Mouse (Mus musculus): ENCODE results near the gene Pappa2. TPM values are rescaled to one million over a fixed set of nuclear protein-coding genes. Genes with fewer than 3 reads are reported as not detected.

Pappa2 gene
- polyA plus RNA-seq, 1 experiment from 2014 or later, result 0.49 TPM

- no peak for DNase-seq (ENCODE audit: low spot score)
Measured at GRCm38 (mm10) chr1:158770036-158770655, 210.1 kb downstream of the Pappa2 start.

- no peak for DNase-seq (ENCODE audit: low spot score)
Measured at GRCm38 (mm10) chr1:158765842-158766241, 214.4 kb downstream of the Pappa2 start.

- no peak for DNase-seq (ENCODE audit: low spot score)
Measured at GRCm38 (mm10) chr1:158764727-158765126, 215.6 kb downstream of the Pappa2 start.

- DNase-seq (ENCODE audit: low spot score), result no peak
Measured at GRCm38 (mm10) chr1:158764211-158764610, 216.1 kb downstream of the Pappa2 start.

- no peak for DNase-seq (ENCODE audit: low spot score)
Measured at GRCm38 (mm10) chr1:158748356-158749096, 231.8 kb downstream of the Pappa2 start.

- no peak for DNase-seq (ENCODE audit: low spot score)
Measured at GRCm38 (mm10) chr1:158741449-158741848, 238.8 kb downstream of the Pappa2 start.

- no peak for DNase-seq (ENCODE audit: low spot score)
Measured at GRCm38 (mm10) chr1:158740949-158741348, 239.3 kb downstream of the Pappa2 start.

GRCm38 (mm10) chr1:158740161-158740766 is 240.0 kb downstream of the Pappa2 start:
- no peak for DNase-seq (ENCODE audit: low spot score)

GRCm38 (mm10) chr1:158739132-158739919 is 241.0 kb downstream of the Pappa2 start:
- DNase-seq (ENCODE audit: low spot score), result no peak

GRCm38 (mm10) chr1:158732868-158733496 is 247.3 kb downstream of the Pappa2 start:
- DNase-seq (ENCODE audit: low spot score), result no peak

GRCm38 (mm10) chr1:158713301-158714095 is 266.8 kb downstream of the Pappa2 start:
- no peak for DNase-seq (ENCODE audit: low spot score)

- DNase-seq (ENCODE audit: low spot score), result no peak
Measured at GRCm38 (mm10) chr1:158701336-158701735, 279.0 kb downstream of the Pappa2 start.

- DNase-seq (ENCODE audit: low spot score), result no peak
Measured at GRCm38 (mm10) chr1:158700147-158700546, 280.1 kb downstream of the Pappa2 start.

- DNase-seq (ENCODE audit: low spot score), result no peak
Measured at GRCm38 (mm10) chr1:158699276-158699675, 281.0 kb downstream of the Pappa2 start.

GRCm38 (mm10) chr1:158697859-158698569 is 282.3 kb downstream of the Pappa2 start:
- no peak for DNase-seq (ENCODE audit: low spot score)

GRCm38 (mm10) chr1:158697423-158697822 is 282.9 kb downstream of the Pappa2 start:
- DNase-seq (ENCODE audit: low spot score), result no peak

- DNase-seq (ENCODE audit: low spot score), result no peak
Measured at GRCm38 (mm10) chr1:158687726-158688125, 292.6 kb downstream of the Pappa2 start.

- DNase-seq (ENCODE audit: low spot score), result peak; percentile 29
Measured at GRCm38 (mm10) chr1:158669971-158670592, 310.2 kb downstream of the Pappa2 start.

GRCm38 (mm10) chr1:158666001-158666400 is 314.3 kb downstream of the Pappa2 start:
- no peak for DNase-seq (ENCODE audit: low spot score)

Measured in thymus, postnatal 0 days (tissue).